Mouse (Mus musculus): ENCODE data around the gene Asna1.

DNA sequence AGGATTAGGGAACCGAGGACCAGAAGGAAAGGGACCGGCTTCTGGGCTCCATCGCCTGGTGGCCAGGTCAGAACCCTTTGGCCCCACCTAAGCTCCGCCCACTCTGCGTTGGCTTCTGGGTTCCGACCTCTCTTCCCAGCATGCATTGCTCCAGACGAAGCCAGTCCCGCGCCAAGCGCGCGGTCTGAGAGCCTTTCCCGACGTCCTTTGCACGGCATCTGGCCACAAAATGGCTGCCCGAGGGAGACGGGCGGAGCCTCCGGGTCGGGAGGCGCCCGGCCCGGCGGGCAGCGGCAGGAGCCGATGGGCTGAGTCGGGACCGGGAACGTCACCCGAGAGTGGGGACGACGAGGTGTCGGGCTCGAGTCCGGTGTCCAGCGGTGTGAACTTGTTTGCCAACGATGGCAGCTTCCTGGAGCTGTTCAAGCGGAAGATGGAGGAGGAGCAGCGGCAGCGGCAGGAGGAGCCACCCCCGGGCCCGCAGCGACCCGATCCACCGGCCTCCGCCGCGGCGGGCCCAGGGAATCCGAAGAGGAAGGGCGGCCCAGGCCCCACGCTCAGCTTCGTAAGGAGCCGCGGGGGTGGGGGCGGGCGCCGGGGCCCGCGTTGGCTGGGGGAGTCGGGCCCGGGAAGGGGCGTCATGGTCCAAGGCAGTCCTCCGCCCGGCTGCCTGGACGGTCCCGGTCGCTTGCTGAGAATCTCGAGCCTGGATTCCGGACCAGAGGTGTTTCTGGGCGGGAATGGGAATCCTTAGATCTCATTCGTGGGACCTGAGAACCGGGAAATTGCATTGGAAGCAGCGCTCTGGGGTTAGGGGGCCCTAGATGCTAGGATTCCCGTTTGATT, 1.8 kb upstream of the Asna1 start, which contains the start of gene Trir:
- TF ChIP-seq CTCF (conservative IDR thresholded peaks at IDR 0.05; ENCODE audit: low read length) = no peak
- TF ChIP-seq POU5F1 (IDR thresholded peaks at IDR 0.05; ENCODE audit: borderline replicate concordance, low read length) = no peak
